Mouse (Mus musculus) liver, adult (tissue): ENCODE data around the gene Cwc25.

Experiments
- GATA4 ChIP-seq: IDR thresholded peaks from 2 replicates; pipeline ENCODE4 v1.6.1; 2014; ENCODE audit warnings: mild to moderate bottlenecking, low read length; ENCODE audit not compliant: insufficient replicate concordance

Cwc25 gene

GRCm38 (mm10) chr11:97766154-97766881 lies at the start of gene Cwc25:
Cwc25 (minus strand) TSS chr11:97766556.
- no peak for TF ChIP-seq GATA4

GRCm38 (mm10) chr11:97815736-97816135 lies 49.4 kb upstream of the Cwc25 start:
- no peak for TF ChIP-seq GATA4

- no peak for TF ChIP-seq GATA4
These were observed 47.6 kb upstream of the Cwc25 start for GRCm38 (mm10) chr11:97813746-97814515.

GRCm38 (mm10) chr11:97813085-97813484 lies 46.7 kb upstream of the Cwc25 start:
- no peak for TF ChIP-seq GATA4

GRCm38 (mm10) chr11:97812491-97812921 lies 46.1 kb upstream of the Cwc25 start:
- no peak for TF ChIP-seq GATA4

GRCm38 (mm10) chr11:97811569-97812362 lies 45.4 kb upstream of the Cwc25 start:
- no peak; the same call in 1 of the 2 replicates for TF ChIP-seq GATA4

GRCm38 (mm10) chr11:97810970-97811369 lies 44.6 kb upstream of the Cwc25 start:
- no peak for TF ChIP-seq GATA4

- TF ChIP-seq GATA4, result no peak
These were observed 44.0 kb upstream of the Cwc25 start for GRCm38 (mm10) chr11:97810356-97810755.

- no peak for TF ChIP-seq GATA4
These were observed 43.1 kb upstream of the Cwc25 start for GRCm38 (mm10) chr11:97809235-97810121.

GRCm38 (mm10) chr11:97808621-97809234 lies 42.4 kb upstream of the Cwc25 start:
- TF ChIP-seq GATA4, result no peak

GRCm38 (mm10) chr11:97808093-97808492 lies 41.7 kb upstream of the Cwc25 start:
- no peak for TF ChIP-seq GATA4

GRCm38 (mm10) chr11:97807626-97808025 lies 41.3 kb upstream of the Cwc25 start:
- no peak for TF ChIP-seq GATA4

- TF ChIP-seq GATA4, result no peak
These were observed 40.2 kb upstream of the Cwc25 start for GRCm38 (mm10) chr11:97806613-97806964.
